Mouse (Mus musculus): ENCODE measurements around the gene Rpusd4.

Rpusd4 gene

DNA sequence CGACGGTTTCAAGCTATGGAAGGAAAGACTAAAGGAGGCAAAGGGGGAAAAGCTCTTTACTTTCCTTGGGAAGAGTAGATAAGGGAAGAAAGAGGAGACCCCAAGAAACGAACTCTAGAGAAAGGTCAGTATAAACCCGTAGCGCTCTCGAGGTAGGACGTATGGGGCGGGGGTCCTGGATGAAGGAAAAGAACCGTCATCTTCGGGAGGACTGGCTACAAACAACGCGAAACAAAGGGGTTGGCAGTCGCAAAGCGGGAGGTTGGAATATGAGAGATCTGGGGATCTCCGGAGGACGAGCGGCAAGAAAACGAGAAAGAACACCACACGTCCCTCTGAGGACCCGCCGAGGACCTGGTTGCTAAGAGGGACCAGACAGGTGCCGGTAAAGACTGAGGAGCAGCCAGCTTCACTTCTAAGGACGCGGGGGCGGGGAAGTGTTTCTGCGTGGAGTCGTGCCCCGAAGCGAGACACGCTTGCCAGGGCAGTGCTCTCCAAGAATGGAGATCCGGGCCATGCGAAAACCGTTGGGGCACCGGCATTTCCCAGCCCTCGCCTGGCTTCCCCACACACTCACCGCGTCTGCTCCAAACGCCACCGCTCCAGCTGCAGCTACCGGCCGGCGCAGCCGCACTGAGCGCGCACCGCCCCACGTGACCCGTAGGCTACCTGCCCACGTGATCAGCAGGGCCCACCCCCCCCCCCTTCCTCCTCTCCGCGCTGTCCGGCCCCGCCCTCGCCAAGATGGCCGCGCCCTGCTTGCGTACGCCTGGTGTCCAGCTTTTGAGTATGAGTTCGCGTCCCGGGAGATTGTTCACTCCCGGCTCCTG is at the start of gene Rpusd4, which contains the start of gene Fam118b:
TSS of gene Rpusd4 (plus strand) at position 720 of the 830 bp plus-strand sequence.
TSS of gene Fam118b (minus strand) at position 660 of the 830 bp plus-strand sequence.
- peak; percentile 97 for DNase-seq

DNA sequence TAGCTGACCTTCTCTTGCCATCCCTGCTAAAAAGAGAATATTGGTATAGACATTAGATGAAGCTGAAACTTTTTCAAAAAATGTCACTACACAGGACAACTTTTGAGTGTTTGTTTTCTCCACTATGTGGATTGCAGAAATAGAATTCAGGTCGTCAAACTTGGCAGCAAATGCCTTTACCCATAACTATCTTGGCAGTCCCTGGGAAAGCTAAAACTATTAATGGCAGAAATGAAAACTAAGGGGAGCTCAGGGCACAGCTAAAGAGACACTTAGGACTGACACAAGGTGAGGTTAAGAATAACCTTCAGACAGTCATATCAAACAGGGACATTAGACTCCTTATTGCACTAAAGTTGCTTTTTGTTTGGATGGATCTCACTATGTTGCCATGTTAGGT is 49.7 kb upstream of the Rpusd4 start:
- no peak for DNase-seq

DNA sequence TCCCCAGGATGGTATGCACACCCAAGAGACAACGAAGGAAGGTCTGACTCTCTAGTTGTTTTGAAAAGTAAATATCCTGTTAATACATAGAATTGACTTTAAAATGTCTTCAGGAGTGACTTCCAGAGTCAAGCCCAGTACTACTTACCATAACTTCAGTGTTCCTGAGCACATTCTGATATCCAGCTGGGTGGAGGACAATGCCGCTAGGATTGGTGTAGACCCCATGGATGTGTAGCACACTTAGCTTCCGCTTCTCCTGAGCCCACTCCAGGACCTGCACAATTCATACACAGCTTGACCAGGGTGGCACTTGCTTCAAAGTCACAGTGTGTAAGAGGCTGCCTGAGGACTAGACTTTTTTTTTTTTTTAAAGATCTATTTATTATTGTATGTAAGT is 44.2 kb upstream of the Rpusd4 start:
- no peak for DNase-seq

DNA sequence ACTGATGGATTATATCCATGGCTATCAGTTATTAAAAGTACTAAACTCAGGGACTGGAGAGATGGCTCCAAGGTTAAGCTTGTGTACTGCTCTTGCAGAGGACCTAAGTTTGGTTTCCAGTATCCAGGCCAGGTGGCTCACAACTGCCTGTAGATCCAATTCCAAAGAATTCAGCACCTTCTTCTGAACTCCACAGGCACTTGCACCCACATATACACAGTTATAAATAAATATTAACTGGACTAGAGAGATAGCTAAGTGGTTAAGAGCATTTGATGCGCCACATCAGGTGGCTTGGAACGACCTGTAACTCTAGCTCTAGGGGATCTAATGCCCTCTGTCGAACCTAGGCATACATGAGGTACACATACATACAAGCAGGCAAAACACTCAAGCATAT is 39.0 kb upstream of the Rpusd4 start:
- DNase-seq = no peak

- DNase-seq = no peak
Measured at GRCm38 (mm10) chr9:35235996-35236395, 31.7 kb upstream of the Rpusd4 start.

GRCm38 (mm10) chr9:35238371-35238770 is 29.3 kb upstream of the Rpusd4 start:
- DNase-seq = no peak

GRCm38 (mm10) chr9:35238915-35239571 is 28.6 kb upstream of the Rpusd4 start:
- no peak for DNase-seq

DNA sequence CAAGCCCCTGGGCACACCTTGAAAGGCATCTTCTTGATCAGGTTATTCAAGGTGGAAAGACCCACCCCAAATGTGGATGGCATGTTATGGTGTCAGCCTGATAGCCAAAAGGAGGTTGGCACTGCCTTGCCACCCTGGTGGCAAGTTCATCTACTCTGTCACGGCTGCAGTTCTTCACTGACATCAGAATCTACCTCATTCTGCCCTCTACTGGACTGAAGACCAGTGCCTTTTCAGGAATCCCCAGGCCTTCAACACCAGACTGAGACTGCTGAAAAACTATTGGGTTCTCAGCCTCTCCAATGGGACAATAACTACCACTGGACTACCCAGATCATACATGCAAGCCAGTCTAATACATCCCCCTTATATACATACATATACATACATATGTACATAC is 27.9 kb upstream of the Rpusd4 start:
- DNase-seq = peak in 1 of 2 experiments; percentile 6

GRCm38 (mm10) chr9:35247405-35247804 is 20.3 kb upstream of the Rpusd4 start:
- no peak for DNase-seq

GRCm38 (mm10) chr9:35249476-35249875 is 18.2 kb upstream of the Rpusd4 start:
- DNase-seq = no peak

DNA sequence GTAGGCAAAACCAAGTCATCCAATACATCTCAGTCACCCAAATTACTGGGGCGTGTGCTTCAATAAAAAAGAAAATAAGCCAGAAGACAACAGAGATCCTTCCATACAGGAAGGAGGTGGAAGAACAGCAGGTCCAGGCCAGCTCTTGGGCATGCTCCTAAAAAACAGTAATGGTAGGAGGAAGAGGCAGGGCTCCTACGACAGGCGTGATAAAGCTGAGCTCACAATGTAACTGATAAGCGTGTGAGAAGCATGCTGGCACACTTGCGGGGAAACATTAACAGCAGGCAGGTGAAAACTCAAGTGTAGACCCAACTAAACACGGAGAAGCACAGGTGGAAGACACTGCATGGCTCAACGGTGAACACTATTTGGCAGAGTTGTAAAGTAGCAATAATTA is 10.3 kb upstream of the Rpusd4 start:
- no peak for DNase-seq

DNA sequence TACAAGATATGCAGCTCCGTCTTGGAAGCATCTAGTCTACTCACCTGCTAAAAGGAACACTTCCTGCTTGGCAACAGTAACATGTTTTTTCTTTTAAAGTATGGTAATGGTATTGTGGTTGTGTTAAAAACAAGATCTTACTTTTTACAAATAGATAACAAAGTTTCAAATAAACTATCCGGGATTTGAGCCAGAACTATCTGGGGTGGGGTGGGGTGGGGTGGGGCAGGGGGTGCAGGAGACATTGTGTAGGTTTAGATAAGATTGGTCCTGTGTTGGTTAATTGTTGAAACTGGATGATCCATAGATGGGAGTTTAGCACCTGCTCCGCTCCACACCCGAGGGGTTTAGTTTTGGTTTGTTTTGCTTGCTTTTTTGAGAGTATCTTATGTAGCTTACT is 5.2 kb upstream of the Rpusd4 start:
- no peak for DNase-seq

DNA sequence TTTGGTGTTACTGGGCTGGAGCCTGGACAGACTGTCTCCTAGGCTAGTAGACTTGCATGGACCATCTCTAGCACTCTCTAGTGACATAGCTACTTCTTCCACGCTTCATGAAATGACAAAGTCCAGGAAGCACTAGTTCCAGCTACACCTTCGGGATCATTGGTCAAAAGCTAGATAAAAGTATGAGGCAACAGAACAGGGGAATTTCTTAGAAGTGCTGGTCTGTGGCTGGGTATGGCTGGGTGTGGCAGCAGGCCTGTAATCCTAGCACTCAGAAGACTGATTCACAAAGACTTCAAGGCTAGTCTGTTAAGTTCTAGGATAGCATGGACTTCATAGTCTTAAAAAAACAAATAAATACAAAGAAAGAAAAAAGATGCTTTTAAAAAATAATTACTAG is 4.2 kb upstream of the Rpusd4 start:
- no peak for DNase-seq

DNA sequence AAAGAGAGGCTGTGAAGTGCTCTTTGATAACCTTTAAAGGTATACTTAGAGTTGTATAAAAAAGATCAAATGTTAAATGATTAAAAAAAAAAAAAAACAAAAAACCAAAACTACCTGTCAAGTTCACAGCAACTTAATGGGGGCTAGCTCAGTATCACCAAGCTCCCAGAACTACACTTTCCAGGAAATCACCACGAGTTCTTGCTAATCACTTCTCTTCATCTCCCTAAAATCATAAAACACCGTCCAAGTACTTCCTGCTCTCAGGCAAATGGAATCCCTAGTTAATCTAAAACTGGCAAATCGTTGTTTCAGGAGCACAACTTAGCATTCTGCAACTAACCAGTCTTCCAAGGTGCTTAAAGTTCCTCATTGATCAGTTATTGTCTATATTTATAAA is 3.2 kb upstream of the Rpusd4 start:
- no peak for DNase-seq

DNA sequence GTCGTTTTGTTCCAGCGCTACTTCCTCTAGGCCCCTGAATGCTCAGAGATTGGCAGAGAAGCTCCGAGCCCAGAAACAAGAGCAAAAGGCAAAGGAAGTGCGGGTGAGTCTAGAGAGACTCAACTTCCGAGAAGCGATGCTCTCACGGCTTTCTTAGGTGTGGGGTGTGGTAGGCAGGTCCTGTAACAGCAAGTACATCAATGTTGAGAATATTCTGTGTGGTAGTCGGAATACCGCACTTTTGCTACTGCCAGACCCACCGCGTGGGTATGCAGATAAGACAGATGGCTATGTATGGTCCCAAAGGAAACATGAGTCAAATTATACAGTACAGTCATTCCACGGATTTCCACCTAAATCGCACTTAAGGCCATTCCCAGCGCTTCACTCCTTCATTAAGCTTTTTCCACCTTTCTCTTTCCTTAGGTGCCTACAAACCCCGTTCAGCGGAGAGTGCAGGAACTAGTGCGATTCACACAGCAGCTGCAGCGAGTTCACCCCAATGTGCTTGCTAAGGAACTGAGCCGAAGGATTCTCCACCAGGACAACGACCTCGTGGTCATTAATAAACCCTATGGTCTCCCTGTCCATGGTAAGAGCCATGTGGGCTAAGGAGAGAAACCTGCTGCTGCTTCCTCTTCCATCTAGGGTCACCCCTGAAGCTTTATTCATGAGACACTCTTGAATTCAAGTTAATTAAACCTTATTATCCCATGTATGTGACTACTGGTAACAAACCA is 481 bp downstream of the Rpusd4 start:
- peak in 1 of 2 experiments; percentile 27 for DNase-seq

- DNase-seq = no peak
Measured at GRCm38 (mm10) chr9:35277855-35278365, 10.2 kb downstream of the Rpusd4 start.

DNA sequence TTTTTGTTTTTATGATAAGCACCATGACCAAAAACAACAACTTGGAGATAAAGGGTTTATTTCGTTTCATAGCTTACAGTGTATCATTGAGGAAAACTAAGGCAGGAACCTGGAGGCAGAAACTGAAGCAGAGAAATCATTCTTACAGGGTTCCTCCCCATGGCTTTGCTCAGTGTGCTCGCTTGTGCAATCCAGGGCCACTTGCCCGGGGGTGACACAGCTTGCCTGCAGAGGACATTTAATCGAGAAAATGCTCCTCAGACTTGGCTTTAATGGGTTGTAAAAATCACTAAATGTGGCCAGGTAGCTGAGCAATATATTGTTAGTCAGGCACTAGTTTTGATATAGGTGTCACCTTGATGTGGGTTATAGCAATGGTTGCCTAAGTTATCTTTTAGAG is 10.8 kb downstream of the Rpusd4 start:
- DNase-seq = no peak

GRCm38 (mm10) chr9:35282006-35282850 is 14.6 kb downstream of the Rpusd4 start:
- DNase-seq = peak; percentile 70 to 78

DNA sequence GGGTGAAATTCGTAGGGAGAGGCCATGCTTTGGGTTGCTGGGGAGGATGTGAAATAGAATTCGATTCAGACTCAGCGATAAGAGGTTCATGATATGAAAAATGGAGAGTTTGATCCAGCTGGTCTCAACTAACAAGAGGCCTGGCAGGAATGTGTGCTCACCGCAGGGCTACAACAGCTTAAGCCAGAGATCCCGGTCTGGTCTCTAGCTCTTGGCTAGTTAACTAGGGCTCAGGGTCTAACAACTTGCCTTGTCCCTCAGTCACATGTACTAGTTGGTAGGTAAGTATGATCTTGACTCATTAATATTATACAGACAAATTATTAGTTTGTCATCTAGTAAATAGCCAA is 15.2 kb downstream of the Rpusd4 start:
- DNase-seq = peak in 1 of 2 experiments; percentile 29

DNA sequence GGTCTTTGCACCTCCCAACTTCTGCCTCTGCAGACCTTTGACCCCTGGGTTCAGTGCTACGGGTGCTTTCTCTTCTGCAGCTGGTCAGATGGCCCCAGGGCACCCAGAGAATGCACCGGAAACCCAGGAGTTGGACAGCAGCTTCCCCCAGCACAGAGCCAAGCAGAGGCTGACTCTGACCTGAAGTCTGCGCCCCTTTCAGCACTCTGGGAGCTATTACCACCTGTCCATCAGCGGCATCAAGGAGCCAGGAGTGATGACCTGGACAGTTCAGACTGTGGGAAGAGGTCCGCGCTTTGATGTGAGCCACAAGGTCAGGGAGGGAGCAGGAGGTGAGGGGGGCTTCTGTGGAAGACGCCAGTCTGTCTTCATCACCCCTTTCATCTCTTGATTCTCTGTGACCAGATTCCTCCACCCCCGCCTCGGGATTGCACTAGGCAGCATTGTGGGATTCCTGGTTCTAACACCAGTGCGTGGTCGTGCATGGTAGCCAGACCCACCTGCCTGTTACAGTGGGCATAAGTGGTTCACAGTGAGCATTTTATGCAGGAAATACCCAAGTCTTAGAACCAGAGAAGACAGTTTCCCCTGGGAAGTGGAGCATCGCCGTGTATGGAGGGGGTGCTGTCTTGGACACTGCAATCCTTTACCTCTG is 15.9 kb downstream of the Rpusd4 start:
- DNase-seq = peak in 1 of 2 experiments; percentile 13

GRCm38 (mm10) chr9:35284351-35284750 is 16.7 kb downstream of the Rpusd4 start:
- no peak for DNase-seq

DNA sequence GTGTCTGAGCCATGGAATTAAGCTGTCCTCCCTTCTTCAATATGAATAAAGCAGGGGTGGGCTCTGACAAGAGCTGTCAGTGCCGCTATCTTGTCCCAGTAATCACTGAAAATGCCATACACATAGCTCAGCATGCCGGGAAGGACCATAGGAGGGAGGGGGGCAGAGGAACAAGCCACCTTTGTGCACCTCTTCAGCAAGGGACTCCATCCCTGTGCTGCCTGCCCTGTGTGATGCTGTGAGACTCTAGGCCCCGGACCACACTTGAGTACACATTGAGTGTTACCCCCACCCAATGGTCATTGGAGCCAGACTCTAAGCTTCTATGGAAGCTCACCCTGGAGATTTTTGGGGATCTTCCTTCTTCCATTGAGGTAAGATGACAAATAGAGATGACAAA is 18.7 kb downstream of the Rpusd4 start:
- no peak for DNase-seq
